Mouse (Mus musculus): ENCODE results near the gene Hmgcll1. TPM values are rescaled to one million over a fixed set of nuclear protein-coding genes. Genes with fewer than 3 reads are reported as not detected.

Hmgcll1 gene
- polyA plus RNA-seq, 1 experiment from 2014 or later: 4.0 TPM

Other genes starting within 250 kb of the Hmgcll1 start
- 3.5 and 4.5 TPM in 2 replicates for gene Bmp5, start 239.5 kb upstream of the Hmgcll1 start, polyA plus RNA-seq (2016; fragmentation: Nextera tagmentation; extraction: Ambion mirVana)
- not detected in 2 replicates for gene Gfral, start 198.8 kb downstream of the Hmgcll1 start, polyA plus RNA-seq (2016; fragmentation: Nextera tagmentation; extraction: Ambion mirVana)